Mouse (Mus musculus) neural tube, embryonic 14.5 days (tissue): ENCODE measurements around the gene Ttc29. TPM values are rescaled to one million over a fixed set of nuclear protein-coding genes. Genes with fewer than 3 reads are reported as not detected.

Experiments used
- polyA plus RNA-seq: library from polyadenylated mRNA; unstranded; fragments of >200 nt; fragmentation: Nextera tagmentation; extraction: Ambion mirVana; gene quantifications from 2 replicates; pipeline ENCODE4 v1.2.1, GENCODE M21; 2014

Ttc29 gene
- polyA plus RNA-seq, 1 experiment from 2014 or later, result 0.58 TPM

Other genes with a start within 250 kb of the Ttc29 start
- 3.6 and 5.4 TPM in 2 replicates for gene Pou4f2, start 223.3 kb downstream of the Ttc29 start, polyA plus RNA-seq